Mouse (Mus musculus) C2C12 (cell line): ENCODE measurements around the gene Lrrc30. TPM values are rescaled to one million over a fixed set of nuclear protein-coding genes. Genes with fewer than 3 reads are reported as not detected.

Experiments used
- H3K27me3 ChIP-seq: one replicate; pipeline ENCODE4 v1.6.1; 2011; ENCODE audit not compliant: control insufficient read depth, insufficient read depth, insufficient read length
- H3K36me3 ChIP-seq: one replicate; pipeline ENCODE4 v1.6.1; 2011; ENCODE audit not compliant: control insufficient read depth, insufficient read depth
- H3K4me3 ChIP-seq: one replicate; pipeline ENCODE4 v1.5.1; 2011; ENCODE audit warnings: mild to moderate bottlenecking, control low read depth; ENCODE audit not compliant: poor library complexity, insufficient read depth, severe bottlenecking
- H3K79me2 ChIP-seq: one replicate; pipeline ENCODE4 v1.6.1; 2011; ENCODE audit not compliant: control insufficient read depth, insufficient read depth
- H3K79me3 ChIP-seq: one replicate; pipeline ENCODE4 v1.6.1; 2011; ENCODE audit warnings: low read depth, control low read depth
- H3ac ChIP-seq: one replicate; pipeline ENCODE3; 2011; ENCODE audit warnings: low read depth; ENCODE audit not compliant: control insufficient read depth, insufficient read length
- CEBPB ChIP-seq: IDR thresholded peaks from one replicate; pipeline ENCODE4 v1.6.1; 2011; ENCODE audit warnings: low read depth, mild to moderate bottlenecking, control low read depth, moderate library complexity
- CTCF ChIP-seq: IDR thresholded peaks from one replicate; pipeline ENCODE4 v1.5.1; 2011; ENCODE audit not compliant: control insufficient read depth, insufficient read depth, insufficient read length
- FOSL1 ChIP-seq: IDR thresholded peaks from one replicate; pipeline ENCODE4 v1.8.0; 2011; ENCODE audit warnings: mild to moderate bottlenecking, low read length; ENCODE audit not compliant: poor library complexity, insufficient read depth, severe bottlenecking
- MAX ChIP-seq: IDR thresholded peaks from one replicate; pipeline ENCODE4 v1.6.1; 2011; ENCODE audit warnings: mild to moderate bottlenecking, control low read depth
- MYOD1 ChIP-seq: IDR thresholded peaks from one replicate; pipeline ENCODE4 v1.6.1; 2011; ENCODE audit warnings: low read depth; ENCODE audit not compliant: control insufficient read depth, insufficient read length
- MYOG ChIP-seq: IDR thresholded peaks from one replicate; pipeline ENCODE4 v1.6.1; 2011; ENCODE audit not compliant: control insufficient read depth, insufficient read length; ENCODE audit errors: extremely low read depth
- USF1 ChIP-seq: IDR thresholded peaks from one replicate; pipeline ENCODE4 v1.6.1; 2011; ENCODE audit warnings: low read depth, mild to moderate bottlenecking, control low read depth, moderate library complexity
- polyA plus RNA-seq: library from polyadenylated mRNA; unstranded; fragments of >200 nt; fragmentation: generic; extraction: Trizol; gene quantifications from one replicate; pipeline ENCODE4 v1.2.1, GENCODE M21; 2012; ENCODE audit warnings: missing spikeins

Lrrc30 gene
- polyA plus RNA-seq, 1 experiment = 0.25 TPM

DNA sequence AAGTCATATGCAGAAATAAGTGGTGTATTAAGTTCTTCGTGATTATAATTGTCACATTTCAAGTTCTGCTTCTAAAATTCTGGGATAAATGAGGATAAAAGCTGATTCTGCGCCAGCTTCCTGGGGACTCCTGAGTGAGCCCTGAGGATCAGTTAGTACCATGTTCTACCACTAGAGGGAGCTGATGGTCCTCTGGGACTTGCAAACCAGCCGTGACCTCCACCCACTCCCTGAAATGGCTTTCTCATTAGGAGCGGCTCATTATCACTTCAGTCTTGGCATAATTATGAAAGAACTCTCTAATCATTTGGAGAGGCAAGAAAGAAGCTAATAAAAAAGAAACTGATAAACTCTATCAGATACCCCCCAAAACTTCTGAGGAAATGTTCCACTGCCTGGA is 19.0 kb upstream of the Lrrc30 start:
- peak; percentile 34 for TF ChIP-seq CTCF
- no peak for TF ChIP-seq FOSL1
- H3K79me3 ChIP-seq = no peaks in the 10 kb centered on the region
- no peak overlapping the region for H3ac ChIP-seq
- H3K4me3 ChIP-seq = no peak overlapping the region
- H3K79me2 ChIP-seq = no peaks in the 10 kb centered on the region
- H3K36me3 ChIP-seq = no peaks in the 10 kb centered on the region
- peaks cover 9% of the 10 kb centered on the region for H3K27me3 ChIP-seq

DNA sequence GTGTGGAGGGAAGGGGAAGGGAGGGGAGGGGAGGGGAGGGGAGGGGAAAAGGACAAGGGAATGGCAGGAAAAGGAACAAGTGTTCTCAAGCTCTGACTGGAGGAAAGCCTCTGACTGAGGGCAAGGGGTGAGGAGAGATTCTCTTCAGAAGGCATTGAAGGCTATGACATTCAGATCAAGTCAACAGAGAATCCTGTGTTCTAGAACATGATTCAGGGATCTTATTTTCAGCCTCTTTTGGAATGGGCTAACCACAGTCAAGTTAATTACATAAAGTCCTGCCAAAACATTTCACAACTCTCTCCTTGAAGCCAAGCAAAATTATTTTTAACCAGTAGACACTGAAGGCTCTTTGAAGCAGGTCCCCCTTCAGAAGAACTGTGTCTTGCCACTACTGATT is 9.1 kb upstream of the Lrrc30 start:
- no peaks in the 10 kb centered on the region for H3K79me2 ChIP-seq
- H3ac ChIP-seq = no peak overlapping the region
- TF ChIP-seq MAX (no peak), CEBPB (no peak), USF1 (no peak), FOSL1 (no peak)
- H3K4me3 ChIP-seq = no peak overlapping the region
- H3K36me3 ChIP-seq = no peaks in the 10 kb centered on the region
- no peaks in the 10 kb centered on the region for H3K27me3 ChIP-seq
- no peaks in the 10 kb centered on the region for H3K79me3 ChIP-seq

DNA sequence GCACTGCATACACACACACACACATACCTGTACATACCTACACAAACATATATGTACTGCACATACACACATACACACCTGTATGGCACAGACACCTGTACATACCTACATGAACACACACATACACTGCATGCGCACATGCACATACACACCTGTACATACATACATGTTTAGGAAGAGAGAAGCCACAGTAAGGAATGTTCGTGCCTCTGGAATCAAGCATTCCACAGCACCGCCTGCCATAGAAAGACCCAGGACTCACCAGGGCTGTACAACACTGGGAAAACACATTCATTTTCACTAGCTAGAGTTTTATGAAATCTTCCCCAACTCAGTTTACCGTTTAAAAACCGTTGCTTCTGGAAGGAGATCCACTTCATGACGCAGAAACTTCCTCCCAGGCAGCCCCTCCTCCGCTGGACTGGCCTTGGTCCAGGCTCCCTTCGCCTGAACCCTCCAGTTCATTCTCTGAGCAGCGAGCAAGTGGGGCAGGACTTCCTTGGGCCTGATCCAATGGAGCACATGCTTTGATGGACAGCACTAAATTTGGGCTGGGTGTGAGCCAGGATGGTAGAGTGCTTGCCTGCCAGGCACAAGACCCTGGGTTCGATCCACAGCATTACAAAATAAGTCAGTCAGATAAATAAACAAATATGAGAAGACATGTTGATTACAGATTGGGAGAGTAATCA is 5.7 kb upstream of the Lrrc30 start:
- H3K36me3 ChIP-seq = no peaks in the 10 kb centered on the region
- no peaks in the 10 kb centered on the region for H3K79me3 ChIP-seq
- TF ChIP-seq CTCF (no peak), MAX (no peak), CEBPB (no peak), MYOD1 (no peak)
- no peaks in the 10 kb centered on the region for H3K27me3 ChIP-seq
- no peak overlapping the region for H3ac ChIP-seq
- H3K79me2 ChIP-seq = no peaks in the 10 kb centered on the region
- no peak overlapping the region for H3K4me3 ChIP-seq

DNA sequence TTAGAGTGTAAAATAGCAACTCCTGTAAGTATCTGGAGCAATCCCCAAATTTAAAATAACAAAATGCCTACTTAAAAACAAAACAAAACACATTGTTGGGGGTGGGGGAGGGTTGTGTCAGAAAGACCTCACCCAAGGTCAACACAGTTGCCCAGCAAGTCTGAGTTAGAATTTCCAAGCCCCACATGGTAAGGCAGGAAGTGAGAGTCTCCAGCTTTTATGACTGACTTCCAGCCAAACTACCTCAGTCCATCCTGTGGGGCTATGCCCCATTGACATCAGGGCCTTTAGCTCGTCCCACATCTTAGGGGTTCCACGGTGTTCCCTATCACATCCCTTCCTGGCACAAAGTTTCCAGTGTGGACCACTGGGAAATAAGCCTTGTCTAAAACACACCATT is 4.4 kb upstream of the Lrrc30 start:
- no peak for TF ChIP-seq USF1
- TF ChIP-seq MYOG = no peak
- TF ChIP-seq FOSL1 = no peak
- no peak for TF ChIP-seq MYOD1
- TF ChIP-seq CEBPB = no peak
- no peak for TF ChIP-seq CTCF
- no peak for TF ChIP-seq MAX
- Histone ChIP-seq H3K79me3 (no peaks in the 10 kb centered on the region), H3K79me2 (no peaks in the 10 kb centered on the region), H3K27me3 (no peaks in the 10 kb centered on the region), H3K36me3 (no peaks in the 10 kb centered on the region), H3ac (no peak overlapping the region), H3K4me3 (no peak overlapping the region)

DNA sequence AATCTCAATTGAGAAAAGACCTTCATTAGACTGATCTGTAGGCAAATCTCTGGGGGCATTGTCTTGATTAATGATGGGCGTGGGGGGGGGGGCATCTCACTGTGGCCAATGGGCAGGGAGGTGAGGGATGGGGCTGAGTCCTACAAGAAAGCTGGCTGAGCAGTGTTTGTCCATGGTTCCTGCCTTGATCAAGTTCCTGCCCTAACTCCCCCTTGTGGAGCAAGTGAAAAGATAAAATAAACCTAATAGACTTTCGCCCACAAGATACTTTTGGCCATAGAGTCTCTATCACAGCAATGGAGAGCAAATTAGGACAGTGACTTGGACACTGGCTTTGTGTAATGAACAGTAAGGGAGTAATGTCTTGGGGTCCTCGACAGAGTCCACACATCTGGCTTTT is 3.8 kb upstream of the Lrrc30 start:
- Histone ChIP-seq H3K27me3 (no peaks in the 10 kb centered on the region), H3K79me2 (no peaks in the 10 kb centered on the region), H3ac (no peak overlapping the region), H3K36me3 (no peaks in the 10 kb centered on the region), H3K79me3 (no peaks in the 10 kb centered on the region), H3K4me3 (no peak overlapping the region)
- TF ChIP-seq CEBPB (no peak), CTCF (no peak), MYOD1 (no peak), MYOG (no peak), FOSL1 (no peak), USF1 (no peak), MAX (no peak)

DNA sequence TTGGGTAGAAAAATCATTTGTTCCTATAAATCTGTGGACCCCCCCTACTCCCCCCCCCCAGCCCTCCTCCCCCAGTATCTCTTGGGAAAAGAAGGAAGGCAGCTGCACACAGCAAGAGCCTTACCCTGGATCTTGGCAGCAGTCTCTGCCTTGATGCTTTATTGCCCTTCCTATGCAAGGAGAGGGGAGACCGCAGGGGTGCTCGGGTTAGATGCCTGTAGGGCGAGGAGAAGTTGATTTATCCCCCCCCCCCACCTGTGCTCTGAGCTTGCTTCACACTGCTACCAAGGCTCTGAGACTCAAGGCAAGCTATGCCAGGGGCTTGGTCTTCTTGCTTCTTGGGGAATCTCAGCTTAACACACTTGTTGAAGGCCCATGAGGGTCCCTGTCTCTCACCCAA is 2.8 kb downstream of the Lrrc30 start:
- no peaks in the 10 kb centered on the region for H3K36me3 ChIP-seq
- no peak overlapping the region for H3ac ChIP-seq
- no peak overlapping the region for H3K4me3 ChIP-seq
- H3K79me2 ChIP-seq = no peaks in the 10 kb centered on the region
- TF ChIP-seq MYOD1 (no peak), CTCF (no peak), FOSL1 (no peak), MAX (no peak), USF1 (no peak), CEBPB (no peak), MYOG (no peak)
- H3K27me3 ChIP-seq = no peaks in the 10 kb centered on the region
- H3K79me3 ChIP-seq = no peaks in the 10 kb centered on the region
